Mouse (Mus musculus) cerebellum, adult 2 months (tissue): ENCODE measurements around the gene Nmi.

Source experiments
- CTCF ChIP-seq: fragments of 200-500 bp; IDR thresholded peaks from 2 replicates; pipeline ENCODE4 v1.5.1; 2011; ENCODE audit warnings: low read depth, mild to moderate bottlenecking, control low read depth, low read length, moderate library complexity, borderline replicate concordance; ENCODE audit not compliant: insufficient read depth
- POLR2A ChIP-seq: fragments of 200-500 bp; IDR thresholded peaks from 2 replicates; pipeline ENCODE4 v1.6.1; 2011; ENCODE audit warnings: low read length, control low read depth, borderline replicate concordance; ENCODE audit not compliant: insufficient read depth

GRCm38 (mm10) chr2:51972641-51973409 is 469 bp downstream of the Nmi start:
- TF ChIP-seq CTCF (no peak), POLR2A (no peak)
